Mouse (Mus musculus) layer of hippocampus, postnatal 25 days (tissue): ENCODE data around the gene Rab11fip5. TPM values are rescaled to one million over a fixed set of nuclear protein-coding genes. Genes with fewer than 3 reads are reported as not detected.

Source experiments
- DNase-seq, 2 experiments: peaks; one replicate each; pipeline ENCODE4 v3.0.0; 2022; ENCODE audit warnings: mixed read lengths in 2 of 2, low spot score in 1 of 2; ENCODE audit errors: extremely low spot score in 1 of 2
- total RNA-seq, 2 experiments: library from RNA; stranded (reverse); gene quantifications; 2 replicates each; pipeline ENCODE4 v1.2.3; 2021

Rab11fip5 gene
- total RNA-seq, 2 experiments from 2014 or later: 53.8 to 55.3 TPM

DNA sequence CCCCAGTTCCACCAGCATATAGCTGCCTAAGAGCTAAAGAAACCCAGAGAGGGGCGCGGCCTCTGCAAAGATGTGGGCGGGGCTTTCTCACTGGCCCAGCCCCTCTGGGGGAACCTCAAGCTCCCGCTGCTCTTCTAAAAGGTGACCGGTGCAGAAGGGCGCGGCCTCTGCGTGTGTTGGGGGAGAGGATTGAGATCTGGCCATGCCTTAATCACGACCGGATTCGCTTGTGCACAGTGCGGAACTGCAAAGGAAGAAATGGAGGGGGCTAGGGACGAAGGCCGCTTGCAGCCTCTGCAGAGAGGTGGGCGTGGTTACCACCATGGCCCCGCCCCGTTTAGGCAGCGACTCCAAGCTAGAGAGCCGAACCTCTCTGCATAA, 290 bp upstream of the Rab11fip5 start:
- DNase-seq: peak; percentile 83 to 88

DNA sequence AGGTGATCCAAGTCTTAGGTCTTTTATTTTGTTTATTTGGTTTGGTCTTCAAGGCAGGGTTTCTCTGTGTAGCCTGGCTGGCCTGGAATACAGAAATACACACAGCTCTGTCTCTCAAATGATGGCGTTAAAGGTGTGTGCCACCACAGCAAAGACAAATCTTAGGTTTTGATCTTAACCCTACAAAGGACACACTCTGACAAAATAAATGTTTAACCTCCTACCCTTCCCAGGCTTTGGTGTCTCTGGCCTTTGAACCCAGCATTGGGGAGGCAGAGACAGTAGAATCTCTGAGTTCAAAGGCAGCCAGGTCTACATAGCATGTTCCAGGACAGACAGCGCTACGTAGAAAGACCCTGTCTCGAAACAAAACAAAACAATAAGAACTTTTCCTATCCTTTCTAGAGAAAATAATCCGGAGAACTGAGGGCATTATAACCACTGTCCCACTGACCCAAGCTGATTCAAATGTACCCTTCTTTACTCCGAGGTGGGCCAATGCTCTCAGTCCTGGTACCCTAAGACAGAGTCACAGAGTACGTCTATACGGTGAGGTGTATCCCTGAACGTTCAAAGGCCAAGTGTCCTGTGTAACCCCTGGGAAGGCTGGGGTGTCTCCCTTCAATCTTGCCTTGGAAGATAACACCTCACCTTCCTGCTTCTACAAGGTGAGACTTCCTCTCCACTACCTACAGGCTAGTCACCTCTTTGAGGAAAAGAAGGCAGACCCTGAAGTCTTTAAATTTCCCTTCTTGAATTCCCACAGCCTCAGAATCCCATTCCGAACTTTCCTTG, 1.2 kb downstream of the Rab11fip5 start:
- DNase-seq: no peak

DNA sequence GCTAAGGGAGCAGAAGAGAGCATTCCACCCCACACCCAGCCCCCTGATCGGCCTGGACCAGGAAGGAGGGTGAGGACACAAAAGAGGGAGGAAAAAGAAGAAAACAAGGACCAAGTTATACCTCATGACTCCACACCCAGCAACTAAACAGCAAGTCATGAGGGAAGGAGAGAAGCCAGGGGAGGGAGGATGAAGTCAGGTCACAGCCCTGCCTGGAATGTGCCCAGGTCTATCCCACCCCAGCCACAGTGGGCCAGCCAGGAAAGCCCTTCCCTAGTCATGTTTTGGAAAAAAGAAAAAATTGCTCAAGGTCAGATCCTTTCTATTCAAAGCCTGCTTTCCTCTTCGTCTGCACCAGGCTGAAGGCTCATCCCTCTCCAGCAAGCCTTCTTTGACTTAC, 1.9 kb downstream of the Rab11fip5 start:
- no peak for DNase-seq

DNA sequence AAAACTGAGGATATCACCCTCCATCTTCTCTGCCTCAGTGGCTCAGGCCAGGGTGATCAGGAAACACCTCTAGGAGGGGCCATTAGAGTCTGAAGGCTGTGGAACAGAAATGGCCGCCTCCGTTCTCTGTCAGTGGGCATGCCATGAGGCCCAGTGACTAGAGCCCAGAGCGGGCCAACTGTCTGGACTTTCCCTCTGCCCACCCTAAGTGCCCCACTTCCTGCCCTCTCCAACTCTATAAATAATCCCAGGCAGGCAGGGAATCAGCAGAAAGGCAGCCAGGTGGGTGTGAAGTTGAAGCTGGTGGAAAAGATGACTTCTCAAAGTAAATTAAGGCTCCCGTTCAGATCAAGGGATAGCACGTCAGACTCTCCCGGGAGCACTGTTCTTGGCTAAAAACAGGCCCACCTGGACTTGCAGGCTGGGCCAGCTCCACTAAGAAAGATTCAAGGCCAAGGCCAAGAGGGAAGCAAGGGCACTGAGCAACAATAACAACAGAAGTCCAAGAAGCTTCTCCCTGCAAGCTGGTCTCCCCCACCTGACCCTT, 2.5 kb downstream of the Rab11fip5 start:
- no peak for DNase-seq

DNA sequence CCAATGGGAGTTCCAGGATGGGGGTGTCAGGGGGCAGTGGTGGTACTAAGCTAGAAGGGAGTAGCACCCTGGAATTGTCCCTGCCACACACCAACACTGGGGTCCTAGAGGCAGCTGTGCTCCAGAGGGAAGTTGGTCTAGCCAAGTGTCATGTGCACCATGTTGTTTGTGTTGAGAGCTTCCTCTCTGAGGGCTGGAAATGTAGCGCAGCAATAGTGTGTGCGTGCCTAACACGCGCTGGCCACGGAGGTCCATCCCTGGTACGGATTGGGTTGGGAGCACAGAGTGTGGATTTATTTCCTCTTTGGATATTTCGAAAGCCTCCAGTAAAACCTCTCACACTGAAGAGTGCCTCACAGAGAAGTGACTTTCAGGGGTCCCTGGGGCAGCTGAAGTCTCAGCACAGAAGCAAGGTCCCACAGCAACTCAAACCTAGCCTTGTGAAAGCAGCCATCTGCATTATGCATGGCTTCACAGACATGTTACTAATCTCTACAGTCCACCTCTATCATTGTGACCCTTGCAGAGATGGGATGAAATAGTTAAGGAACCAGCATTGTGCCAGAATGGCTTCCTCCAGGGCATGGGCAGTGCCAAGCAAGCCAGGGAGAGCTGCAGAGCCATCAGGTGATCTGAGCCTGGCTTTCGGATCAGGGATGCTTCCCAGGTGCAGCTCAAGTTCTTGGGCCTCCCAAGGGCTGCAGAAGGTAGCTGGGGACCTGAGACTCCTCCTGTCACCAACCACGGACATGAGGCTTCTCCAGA, 3.6 kb downstream of the Rab11fip5 start:
- no peak for DNase-seq

DNA sequence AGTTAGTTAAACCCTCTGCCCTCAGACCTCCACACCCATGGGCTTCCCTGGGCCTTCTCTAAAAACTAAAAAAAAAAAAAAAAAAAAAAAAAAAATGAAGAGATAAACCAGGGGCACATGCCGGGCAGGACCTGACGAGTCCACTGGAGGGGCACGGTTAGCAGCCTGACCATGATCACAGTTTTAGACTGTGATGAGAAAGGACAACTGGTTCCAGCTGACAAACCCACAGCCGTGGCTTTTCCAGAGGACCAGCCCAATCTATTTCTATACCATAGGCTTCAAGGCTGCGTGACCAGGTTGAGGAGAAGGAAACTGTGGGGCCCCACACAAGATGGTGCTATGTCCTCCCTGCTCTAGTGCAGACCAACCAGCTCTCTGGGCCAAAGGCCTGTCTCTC, 4.4 kb downstream of the Rab11fip5 start:
- DNase-seq: no peak

DNA sequence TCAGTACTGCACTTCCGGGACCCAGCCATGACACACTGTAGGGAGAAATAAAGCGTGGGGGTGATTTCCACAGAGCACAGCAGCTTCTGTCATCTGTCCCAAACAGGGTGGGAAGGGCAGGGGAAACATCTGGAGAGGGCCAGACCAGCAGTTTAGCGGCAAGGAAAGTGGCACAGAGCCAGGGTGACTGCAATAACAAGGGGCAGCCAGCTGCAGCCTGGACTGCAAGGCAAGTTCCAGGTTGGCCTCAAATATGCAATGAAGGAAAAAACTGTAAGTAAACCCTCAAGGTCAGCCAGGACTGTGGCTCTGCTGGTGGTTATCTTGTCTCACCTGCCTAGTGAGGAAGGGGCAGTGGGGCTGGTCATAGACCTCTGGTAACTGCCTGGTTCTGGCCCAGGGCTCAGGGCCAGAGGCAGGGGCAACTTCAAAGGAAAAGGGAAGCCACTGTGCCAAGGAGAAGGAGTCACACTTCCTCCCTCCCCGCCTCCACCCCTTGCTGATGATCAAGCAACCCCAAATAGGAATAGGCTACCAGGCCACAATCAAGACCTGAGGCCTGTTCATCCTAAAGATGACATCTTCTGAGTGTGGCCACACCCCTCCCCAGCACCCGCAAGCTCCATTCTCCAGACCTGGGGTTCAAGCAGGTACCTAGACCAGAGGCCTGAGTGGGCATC, 5.1 kb downstream of the Rab11fip5 start:
- DNase-seq: no peak

DNA sequence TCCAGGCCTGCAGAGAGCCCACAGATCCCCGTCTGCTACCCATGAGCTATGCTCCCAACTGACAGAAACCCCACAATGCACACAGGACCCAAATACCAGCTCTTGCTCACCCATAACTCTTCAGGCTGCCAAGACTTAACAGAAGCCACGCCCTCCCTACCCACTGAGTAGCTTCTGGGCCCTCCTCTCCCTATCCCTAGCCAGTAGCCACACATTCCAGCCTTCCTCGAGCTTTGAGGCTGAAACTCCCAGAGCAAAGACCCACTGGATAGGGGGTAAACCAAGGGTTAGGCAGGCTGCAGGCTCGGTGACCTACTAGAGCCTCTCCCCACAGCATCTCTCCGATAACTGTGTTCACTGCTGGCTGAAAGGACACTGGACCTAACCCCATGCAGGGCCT, 5.7 kb downstream of the Rab11fip5 start:
- no peak for DNase-seq

DNA sequence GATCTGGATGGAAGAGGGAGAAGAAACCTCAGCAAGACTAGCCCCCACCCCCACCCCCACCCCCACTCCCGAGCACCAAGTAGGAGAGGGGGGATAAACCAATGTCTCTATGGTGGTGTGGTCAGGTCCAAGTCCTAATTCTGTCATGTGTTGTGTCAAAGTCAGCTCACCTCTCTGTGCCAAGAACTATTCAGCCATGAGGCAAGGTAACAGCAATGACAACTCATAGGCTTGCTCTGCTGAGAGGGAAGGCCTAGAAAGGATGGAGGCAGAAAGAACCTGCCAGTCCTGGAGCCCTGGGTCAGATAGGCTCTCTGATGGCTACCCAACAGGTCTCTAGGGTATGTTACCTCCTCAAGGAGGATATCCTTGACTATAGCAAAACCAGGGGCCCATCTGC, 6.3 kb downstream of the Rab11fip5 start:
- DNase-seq: no peak

DNA sequence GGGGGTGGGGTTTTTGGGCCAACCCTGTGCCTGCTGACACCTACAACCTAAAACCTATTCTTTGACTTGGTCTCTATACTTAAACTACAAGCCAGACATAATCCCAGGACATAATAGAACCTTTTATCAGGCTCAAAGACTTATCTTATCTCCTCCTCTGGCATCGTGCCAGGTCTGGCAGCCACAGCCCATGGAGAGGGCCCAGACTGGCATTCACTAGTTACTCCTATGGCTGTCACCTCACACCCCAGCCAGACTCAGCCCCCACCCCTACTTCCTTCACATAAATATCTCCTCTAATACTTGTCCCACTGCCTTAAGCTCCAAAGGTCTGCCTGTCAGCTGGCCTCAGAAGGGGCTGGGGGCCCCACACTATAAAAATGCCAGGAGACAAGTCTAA, 8.0 kb downstream of the Rab11fip5 start:
- no peak for DNase-seq

DNA sequence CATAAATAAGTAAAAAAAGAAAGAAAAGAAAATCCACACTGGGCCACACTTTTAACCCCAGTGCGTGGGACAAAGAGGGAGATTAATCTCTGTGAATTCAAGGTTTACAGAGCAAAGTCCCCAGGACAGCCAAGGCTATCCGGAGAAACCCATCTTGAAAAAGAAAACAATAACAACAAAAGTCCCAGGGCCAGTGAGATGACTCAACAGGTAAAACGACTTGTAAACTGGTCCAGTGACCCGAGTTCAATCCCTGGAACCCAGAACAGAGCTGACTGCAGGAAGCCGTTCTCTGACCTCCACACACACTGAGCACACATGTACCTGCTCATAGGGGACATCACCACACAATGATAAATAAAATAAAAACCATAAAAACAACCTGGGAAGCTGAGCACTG, 10.0 kb downstream of the Rab11fip5 start:
- DNase-seq: no peak

DNA sequence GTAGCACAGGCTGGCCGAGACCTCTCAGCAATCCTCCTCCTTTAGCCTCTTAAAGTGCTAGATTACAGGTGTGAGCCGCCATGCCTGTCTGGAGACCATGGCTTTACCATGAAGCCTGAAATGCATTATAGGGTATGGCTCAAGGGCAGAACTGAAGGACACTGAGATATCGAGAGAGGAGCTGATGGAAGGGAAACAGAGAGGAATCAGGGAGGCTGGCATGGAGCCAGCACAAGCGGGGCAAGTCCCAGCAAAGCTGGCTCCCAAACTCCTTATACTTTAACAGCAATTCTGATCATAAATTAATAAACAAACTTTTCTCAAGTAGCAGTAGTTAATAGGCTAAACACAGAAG, 10.6 kb downstream of the Rab11fip5 start:
- DNase-seq: no peak

DNA sequence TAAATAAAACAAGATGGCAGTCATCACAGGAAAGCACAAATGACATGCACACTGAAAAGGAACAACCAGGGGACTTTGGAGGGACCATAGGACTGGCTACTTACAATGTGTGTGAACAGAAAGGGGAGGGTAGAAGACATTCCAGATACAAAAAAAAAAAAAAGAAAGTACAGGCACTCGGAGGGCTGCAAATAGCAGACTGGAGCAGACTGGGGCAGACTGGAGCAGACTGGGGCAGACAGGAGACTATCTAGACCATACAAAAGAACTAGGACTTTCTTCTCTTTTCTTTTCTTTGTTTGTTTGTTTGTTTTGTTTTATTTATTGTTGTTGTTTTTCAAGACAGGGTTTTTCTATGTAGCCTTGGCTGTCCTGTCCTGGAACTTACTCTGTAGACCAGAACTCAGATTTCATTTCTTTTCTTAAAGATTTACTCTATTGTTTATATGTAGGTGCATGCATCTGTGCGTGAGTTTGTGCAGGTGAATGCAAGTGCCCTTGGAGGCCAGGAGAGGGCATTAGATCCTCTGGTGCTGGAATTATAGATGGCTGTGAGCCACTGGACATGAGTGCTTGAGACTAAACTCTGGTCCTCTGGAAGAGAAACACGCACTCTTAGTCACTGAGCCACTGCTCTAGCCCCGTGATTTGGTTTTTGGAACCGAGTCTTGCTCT, 11.1 kb downstream of the Rab11fip5 start:
- DNase-seq: no peak

DNA sequence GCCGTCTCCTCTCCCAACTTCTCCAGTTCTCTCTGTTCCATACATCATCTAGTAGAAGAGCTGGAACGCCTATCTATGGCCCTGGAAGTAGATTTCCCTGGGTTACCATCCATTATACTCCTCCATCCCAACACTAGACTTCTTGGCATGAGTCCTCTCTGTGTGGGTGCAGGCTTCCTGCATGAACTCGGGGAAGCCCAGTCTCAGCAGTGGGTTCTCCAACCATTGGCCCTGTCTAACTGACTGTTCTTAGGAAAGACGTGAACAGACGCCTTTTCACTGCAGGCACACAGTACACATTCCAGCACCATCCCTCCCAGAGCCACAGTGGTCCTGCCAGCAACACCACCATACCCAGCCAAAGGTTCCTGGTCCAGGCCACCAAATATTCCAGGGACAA, 11.8 kb downstream of the Rab11fip5 start:
- DNase-seq: no peak

DNA sequence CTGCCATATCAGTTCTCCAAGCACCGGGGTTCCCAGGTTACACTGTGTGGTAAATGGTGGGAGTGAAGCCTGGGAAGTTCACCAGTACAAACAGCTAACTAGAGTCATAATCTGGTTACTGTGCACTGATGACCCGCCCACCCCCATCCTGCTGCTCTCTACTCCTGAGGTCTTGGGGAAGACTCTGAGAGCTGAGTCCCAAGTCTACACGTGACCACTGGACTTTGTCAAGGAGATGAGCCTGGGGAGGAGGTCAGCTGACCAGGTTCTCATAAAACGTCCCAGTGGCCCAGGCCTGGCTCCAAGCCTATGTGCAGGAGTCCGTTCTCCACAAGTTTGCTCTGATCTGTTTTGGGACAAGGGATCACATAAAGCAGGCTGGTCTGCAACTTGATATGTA, 14.1 kb downstream of the Rab11fip5 start:
- no peak for DNase-seq

DNA sequence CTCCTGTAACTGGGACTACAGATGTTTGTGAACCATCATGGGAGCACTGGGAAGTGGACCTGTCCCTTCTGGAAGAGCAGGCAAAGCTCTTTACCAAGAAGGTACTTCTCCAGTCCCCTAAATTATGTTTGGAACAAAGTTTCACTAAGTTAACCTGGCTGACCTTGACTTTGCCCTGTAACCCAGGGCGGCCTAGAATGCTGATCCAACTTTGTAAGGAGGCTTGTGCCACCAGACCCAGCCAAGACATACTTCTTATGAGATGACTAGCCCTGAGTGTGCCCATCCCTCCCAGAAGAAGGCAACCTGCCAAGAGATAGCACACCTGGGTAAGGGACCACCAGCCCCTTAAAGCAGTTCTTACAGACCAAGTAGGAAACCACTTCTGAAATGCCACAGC, 15.6 kb downstream of the Rab11fip5 start:
- no peak for DNase-seq

DNA sequence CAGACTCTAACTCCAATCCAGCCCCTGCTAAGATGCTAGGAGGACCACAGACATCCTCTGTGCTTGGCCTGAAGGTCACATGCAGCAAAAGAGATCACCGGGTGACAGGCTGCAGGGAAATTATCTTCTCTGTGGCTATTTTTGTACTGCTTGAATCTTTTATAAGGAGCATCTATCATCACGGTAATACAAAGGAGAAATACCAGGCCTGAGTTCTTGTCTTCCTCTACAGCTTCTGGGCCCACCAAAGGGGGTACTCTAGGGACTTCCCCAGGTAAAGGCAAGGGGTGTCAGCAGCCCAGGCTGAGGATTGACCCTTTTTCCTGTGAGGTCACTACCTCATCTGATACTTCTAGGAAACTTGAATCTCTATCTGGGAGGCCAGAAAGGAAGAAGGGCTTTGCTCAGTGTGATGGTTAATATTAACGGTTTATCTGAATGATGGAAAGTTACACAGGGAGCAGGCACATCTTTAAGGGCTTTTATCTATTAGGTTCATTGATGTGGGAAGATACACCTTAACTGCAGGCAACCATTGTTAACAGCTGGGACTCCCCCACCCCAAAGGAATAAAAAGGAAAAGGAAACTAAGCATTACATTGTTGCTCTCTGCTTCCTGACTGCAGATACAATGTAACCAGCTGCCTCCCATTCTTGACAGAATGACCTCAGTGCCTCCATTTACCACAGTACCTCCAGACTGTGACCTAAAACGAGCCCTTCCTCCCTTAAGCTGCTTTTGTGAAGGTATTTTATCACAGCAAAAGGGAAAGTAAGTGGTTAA, 17.6 kb downstream of the Rab11fip5 start:
- DNase-seq: no peak

DNA sequence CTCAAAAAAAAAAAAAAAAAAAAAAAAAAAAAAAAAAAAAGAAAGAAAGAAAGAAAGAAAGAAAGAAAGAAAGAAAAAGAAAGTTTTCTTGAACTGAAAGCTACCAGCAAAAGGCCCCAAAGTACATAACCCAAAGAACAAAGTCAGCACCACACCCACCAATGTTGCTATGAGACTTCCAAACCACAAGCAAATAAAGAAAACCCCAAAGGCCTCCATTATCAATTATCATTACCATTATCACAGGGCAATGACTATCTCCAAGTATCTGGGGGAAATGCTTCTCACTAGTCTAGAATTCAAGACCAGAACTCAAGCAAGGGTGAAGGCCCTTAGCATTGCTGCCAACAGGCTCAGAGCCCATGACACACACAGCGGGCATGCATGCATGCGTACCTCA, 18.7 kb downstream of the Rab11fip5 start:
- no peak for DNase-seq

DNA sequence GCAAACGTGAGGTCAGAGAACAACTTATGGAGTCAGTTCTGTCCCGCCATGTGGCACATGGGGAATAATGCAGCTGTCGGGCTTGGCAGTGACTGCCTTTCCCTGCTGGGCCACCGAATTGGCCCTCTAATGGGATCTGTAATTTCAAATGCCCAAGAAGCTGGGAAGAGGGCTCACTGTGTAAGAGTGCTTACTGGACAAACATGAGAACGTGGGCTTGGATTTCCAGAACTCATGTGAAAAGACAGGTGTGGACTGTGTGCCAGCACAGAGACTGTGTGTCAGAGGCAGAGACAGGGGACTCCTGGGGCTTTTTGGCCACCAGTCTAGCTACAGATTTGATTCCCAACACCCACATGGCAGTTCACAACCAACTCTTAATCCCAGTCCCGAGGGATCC, 19.7 kb downstream of the Rab11fip5 start:
- no peak for DNase-seq

DNA sequence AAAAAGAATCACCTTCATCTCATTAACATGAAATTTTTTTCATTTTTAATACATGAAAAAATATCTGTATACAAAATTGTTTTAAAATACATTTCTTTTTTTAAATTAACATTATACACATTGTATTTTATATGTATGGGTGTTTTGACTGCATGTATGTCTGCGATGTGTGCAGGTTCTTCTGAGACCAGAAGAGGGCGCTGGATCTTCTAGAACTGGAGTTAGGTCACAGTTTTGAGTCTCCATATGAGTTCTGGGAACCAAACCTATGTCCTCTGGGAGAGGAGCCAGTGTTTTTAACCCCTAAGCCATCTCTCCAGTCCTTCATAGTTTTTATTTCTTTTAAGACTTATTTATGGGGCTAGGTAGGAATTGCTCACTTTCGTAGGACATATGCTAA, 20.7 kb downstream of the Rab11fip5 start:
- DNase-seq: no peak
